ENCODE assay signal across 25 mouse cellular contexts in genomic region chr16:88252676-88253075, GRCm38 (mm10). TPM values are rescaled to one million over a fixed set of nuclear protein-coding genes. Genes with fewer than 3 reads are reported as not detected.
DNase-seq lines count a peak whose midpoint lies in the region; ATAC-seq and TF ChIP-seq lines count a peak whose summit lies in the region.
"Had no signal": no experiment of that assay in that cellular context is flagged by ENCODE, and none has a peak within 500 bp of the region (broad histone marks: within the 10 kb centered on the region; RNA-seq: fewer than 3 reads in every experiment).

No protein-coding gene starts in this region.

- H3K27me3 ChIP-seq in limb, embryonic 14.5 days (ENCODE audit: control insufficient read depth, insufficient read depth, low read length) = no peaks in the 10 kb centered on the region
- no peaks in the 10 kb centered on the region for H3K27me3 ChIP-seq in limb, embryonic 10.5 days (ENCODE audit: low read depth, poor library complexity, severe bottlenecking)
- H3K27me3 ChIP-seq in intestine, postnatal 0 days (replicated peaks; ENCODE audit: control insufficient read depth, insufficient read depth, low read length) = no peaks in the 10 kb centered on the region
- H3K27me3 ChIP-seq: heart, embryonic 15.5 days; liver, embryonic 12.5 days; midbrain, embryonic 13.5 days had no signal

- H3K4me1 ChIP-seq in limb, embryonic 14.5 days (ENCODE audit: control insufficient read depth, insufficient read depth, low read length) = no peaks in the 10 kb centered on the region
- no peaks in the 10 kb centered on the region for H3K4me1 ChIP-seq in limb, embryonic 10.5 days
- H3K4me1 ChIP-seq in intestine, postnatal 0 days (replicated peaks; ENCODE audit: control insufficient read depth, insufficient read depth, low read length) = no peaks in the 10 kb centered on the region
- H3K4me1 ChIP-seq: heart, embryonic 10.5 days; heart, embryonic 15.5 days; liver, embryonic 12.5 days had no signal

- H3K4me3 ChIP-seq in limb, embryonic 14.5 days (replicated peaks; ENCODE audit: low read length) = no peak overlapping the region
- no peak overlapping the region for H3K4me3 ChIP-seq in limb, embryonic 10.5 days
- no peak overlapping the region for H3K4me3 ChIP-seq in intestine, postnatal 0 days (ENCODE audit: low read depth, low read length)
- H3K4me3 ChIP-seq: heart, embryonic 10.5 days; heart, embryonic 15.5 days; liver, embryonic 12.5 days; midbrain, embryonic 13.5 days had no signal

- no peaks in the 10 kb centered on the region for H3K36me3 ChIP-seq in limb, embryonic 14.5 days (ENCODE audit: control insufficient read depth, insufficient read depth, low read length)
- no peaks in the 10 kb centered on the region for H3K36me3 ChIP-seq in limb, embryonic 10.5 days
- no peaks in the 10 kb centered on the region for H3K36me3 ChIP-seq in intestine, postnatal 0 days (ENCODE audit: control insufficient read depth, insufficient read depth)
- H3K36me3 ChIP-seq: heart, embryonic 10.5 days; heart, embryonic 15.5 days; liver, embryonic 12.5 days; midbrain, embryonic 13.5 days had no signal

- peak; percentile 3 for DNase-seq in limb, embryonic 14.5 days (ENCODE audit: low spot score)
- DNase-seq in limb, embryonic 10.5 days (ENCODE audit: low spot score) = no peak
- peak; percentile 25 to 50 for DNase-seq in urinary bladder, adult 18-20 months (ENCODE audit: low spot score in 2 of 2)
- no peak for DNase-seq in urinary bladder, adult 2 months (ENCODE audit: low spot score)
- peak; percentile 79 for DNase-seq in gonadal fat pad, adult 2 months (ENCODE audit: low read depth)
- DNase-seq: adrenal gland, adult 8-10 months; B cell, adult 2 months; cerebellum, adult 18-20 months; cerebellum, postnatal 14 days; gastrocnemius, postnatal 14 days; heart, adult 11 months; kidney, adult 8-10 months; kidney, postnatal 4 days; left cerebral cortex, postnatal 4 days; lung, adult 18-20 months had no signal

- ATAC-seq in limb, embryonic 14.5 days (ENCODE audit: low FRiP score, low read depth) = no peak
- no peak for ATAC-seq in intestine, postnatal 0 days
- ATAC-seq: forebrain, embryonic 14.5 days; hindbrain, embryonic 16.5 days; liver, embryonic 12.5 days; lung, postnatal 0 days; midbrain, embryonic 13.5 days had no signal

- TF ChIP-seq CTCF in intestine, postnatal 0 days (IDR thresholded peaks at IDR 0.05; ENCODE audit: low read depth) = no peak

- no peak overlapping the region for H3K27ac ChIP-seq in limb, embryonic 14.5 days (replicated peaks; ENCODE audit: low read depth, low read length)
- no peak overlapping the region for H3K27ac ChIP-seq in limb, embryonic 10.5 days
- no peak overlapping the region for H3K27ac ChIP-seq in intestine, postnatal 0 days (ENCODE audit: low read depth, low read length)
- H3K27ac ChIP-seq: heart, embryonic 10.5 days; heart, embryonic 15.5 days; kidney, postnatal 0 days; liver, embryonic 12.5 days; macrophage; midbrain, embryonic 13.5 days had no signal

- no peak overlapping the region for H3K4me2 ChIP-seq in limb, embryonic 14.5 days (replicated peaks; ENCODE audit: low read depth, low read length, severe bottlenecking)
- H3K4me2 ChIP-seq in intestine, postnatal 0 days (replicated peaks; ENCODE audit: low read depth) = no peak overlapping the region
- H3K4me2 ChIP-seq: heart, embryonic 15.5 days; liver, embryonic 12.5 days; midbrain, embryonic 13.5 days had no signal

- H3K9me3 ChIP-seq in limb, embryonic 14.5 days (ENCODE audit: control insufficient read depth, low read length) = no peaks in the 10 kb centered on the region
- H3K9me3 ChIP-seq in limb, embryonic 10.5 days (replicated peaks) = no peaks in the 10 kb centered on the region
- H3K9me3 ChIP-seq in intestine, postnatal 0 days (ENCODE audit: control insufficient read depth) = no peaks in the 10 kb centered on the region
- H3K9me3 ChIP-seq: heart, embryonic 10.5 days; heart, embryonic 15.5 days; liver, embryonic 12.5 days; midbrain, embryonic 13.5 days had no signal

- H3K9ac ChIP-seq in limb, embryonic 14.5 days (ENCODE audit: low read depth, low read length, severe bottlenecking) = no peak overlapping the region
- H3K9ac ChIP-seq in intestine, postnatal 0 days (ENCODE audit: low read depth, low read length) = no peak overlapping the region
- H3K9ac ChIP-seq: heart, embryonic 15.5 days; liver, embryonic 12.5 days; midbrain, embryonic 13.5 days had no signal

- TF ChIP-seq POLR2A in limb, embryonic 14.5 days (IDR thresholded peaks at IDR 0.05; ENCODE audit: borderline replicate concordance, extremely low read depth, insufficient read depth, insufficient read length) = no peak

- 59% methylated on average over 2 of the region's 2 CpGs for WGBS in limb, embryonic 14.5 days
- 85% methylated on average over 2 of the region's 2 CpGs for WGBS in limb, embryonic 10.5 days
- 80% methylated on average over 2 of the region's 2 CpGs for whole genome bisulfite sequencing in intestine, postnatal 0 days

RNA-seq across cellular contexts. Expression of gene Grik1, which starts 37.4 kb away (rescaled TPM):
- polyA plus RNA-seq in limb, embryonic 14.5 days (2012; rRNA removed) = 1.9 and 2.2 TPM in 2 replicates
- 1.8 and 2.4 TPM in 2 replicates for polyA plus RNA-seq in limb, embryonic 14.5 days (2014; fragmentation: Nextera tagmentation; extraction: Ambion mirVana)
- 0.41 and 0.76 TPM in 2 replicates for polyA plus RNA-seq in limb, embryonic 10.5 days (2016; fragmentation: Nextera tagmentation; extraction: Ambion mirVana)
- polyA plus RNA-seq in urinary bladder, adult 2 months (2012; rRNA removed) = 1.2 and 1.8 TPM in 2 replicates
- 0.08 TPM in 1 of 2 replicates, not detected in the other for polyA plus RNA-seq in gonadal fat pad, adult 2 months (2012; rRNA removed)
- 0.52 and 0.54 TPM in 2 replicates for polyA plus RNA-seq in intestine, postnatal 0 days (2015; fragmentation: Nextera tagmentation; extraction: Ambion mirVana)
- polyA plus RNA-seq: macrophage had no signal

Comparison
In these comparisons a context has a peak if more than half of its experiments do, and no peak if none do; other contexts are left out.
1. DNase-seq: peak in limb, embryonic 14.5 days (single experiment), urinary bladder, adult 18-20 months (2 of 2) and gonadal fat pad, adult 2 months (single experiment); none in limb, embryonic 10.5 days (single experiment) and urinary bladder, adult 2 months (single experiment).